Mouse (Mus musculus) left cerebral cortex, adult 6 months (tissue): Measurements from ENCODE around the gene Snx17. TPM values are rescaled to one million over a fixed set of nuclear protein-coding genes. Genes with fewer than 3 reads are reported as not detected.

Experiments used
- long read RNA-seq, 2 experiments: library from polyadenylated mRNA; unstranded; transcript quantifications; one replicate each; pipeline ENCODE4 v2.0.0; 2019 to 2020
- polyA plus RNA-seq: library from polyadenylated mRNA; unstranded; fragments of <200 nt; fragmentation: Nextera tagmentation; gene quantifications from 2 replicates; pipeline ENCODE4 v1.2.3, GENCODE M21; 2021

The Snx17 gene
- polyA plus RNA-seq: 86.9 and 116 TPM in 2 replicates
- long read RNA-seq, experiment 1, transcript Snx17-201 (15 exons, 2,018 nt): major isoform, 681 of 752 reads
- long read RNA-seq, experiment 1, partial matches to known transcripts: 25 of 752 reads
- long read RNA-seq, experiment 1, other reads (novel, unspliced or antisense): 44 of 752 reads
- long read RNA-seq, experiment 2, transcript Snx17-201 (15 exons, 2,018 nt): major isoform, 141 of 181 reads
- long read RNA-seq, experiment 2, partial matches to known transcripts: 32 of 181 reads
- long read RNA-seq, experiment 2, other reads (novel, unspliced or antisense): 6 of 181 reads

GRCm38 (mm10) chr5:31192939-31193630 is at the start of gene Snx17, which contains the start of gene Eif2b4:
Snx17 (plus strand) TSS chr5:31193227.
Eif2b4 (minus strand) TSS chr5:31193430.

GRCm38 (mm10) chr5:31154152-31154553 is 38.9 kb upstream of the Snx17 start, which contains the start of gene Mpv17:
Mpv17 (minus strand) TSS chr5:31154251.

GRCm38 (mm10) chr5:31179766-31180630 is 13.0 kb upstream of the Snx17 start, which contains the start of the genes Gm29609 and Gtf3c2:
Gm29609 (minus strand) TSS chr5:31179911.
Gtf3c2 (minus strand) TSS chr5:31180144.

GRCm38 (mm10) chr5:31201742-31202590 is 8.9 kb downstream of the Snx17 start, which contains the start of gene Zfp513:
Zfp513 (minus strand) TSS chr5:31202303.

GRCm38 (mm10) chr5:31220448-31221303 is 27.6 kb downstream of the Snx17 start, which contains the start of gene Ppm1g:
Ppm1g (minus strand) TSS chr5:31220687.

GRCm38 (mm10) chr5:31240637-31241521 is 47.9 kb downstream of the Snx17 start, which contains the start of the genes Nrbp1 and Gm9970:
Nrbp1 (plus strand) TSS chr5:31240864.
Gm9970 (minus strand) TSS chr5:31241232.

Other genes with a start within 250 kb of the Snx17 start
- gene Cgref1, start 247.6 kb upstream of the Snx17 start, polyA plus RNA-seq: 12.5 and 33.9 TPM in 2 replicates
- 52.2 and 64.1 TPM in 2 replicates for gene Preb, start 232.9 kb upstream of the Snx17 start, polyA plus RNA-seq
- gene Tcf23, start 224.6 kb upstream of the Snx17 start, polyA plus RNA-seq: 0.06 and 0.12 TPM in 2 replicates
- 160 and 215 TPM in 2 replicates for gene Atraid, start 144.9 kb upstream of the Snx17 start, polyA plus RNA-seq
- gene Slc5a6, start 144.3 kb upstream of the Snx17 start, polyA plus RNA-seq: 10.2 and 12.3 TPM in 2 replicates
- gene Cad, start 138.4 kb upstream of the Snx17 start, polyA plus RNA-seq: 1.8 and 2.1 TPM in 2 replicates
- not detected in 2 replicates for gene Dnajc5g, start 86.9 kb upstream of the Snx17 start, polyA plus RNA-seq
- 124 and 157 TPM in 2 replicates for gene Slc30a3, start 85.0 kb upstream of the Snx17 start, polyA plus RNA-seq
- 1.3 and 3.7 TPM in 2 replicates for gene Trim54, start 76.5 kb upstream of the Snx17 start, polyA plus RNA-seq
- 1.5 and 3.0 TPM in 2 replicates for gene Ucn, start 54.4 kb upstream of the Snx17 start, polyA plus RNA-seq
- gene Mpv17, start 39.0 kb upstream of the Snx17 start, polyA plus RNA-seq: 108 and 150 TPM in 2 replicates
- gene Gm29609, start 13.3 kb upstream of the Snx17 start, polyA plus RNA-seq: 1.6 and 3.7 TPM in 2 replicates
- 10.6 and 14.0 TPM in 2 replicates for gene Gtf3c2, start 13.1 kb upstream of the Snx17 start, polyA plus RNA-seq
- 33.7 and 35.8 TPM in 2 replicates for gene Eif2b4, start 203 bp downstream of the Snx17 start, polyA plus RNA-seq
- 1.3 and 11.3 TPM in 2 replicates for gene Zfp513, start 9.1 kb downstream of the Snx17 start, polyA plus RNA-seq
- gene Ppm1g, start 27.5 kb downstream of the Snx17 start, polyA plus RNA-seq: 74.2 and 79.4 TPM in 2 replicates
- 78.2 and 83.0 TPM in 2 replicates for gene Nrbp1, start 47.6 kb downstream of the Snx17 start, polyA plus RNA-seq
- not detected in 2 replicates for gene Gm9970, start 48.0 kb downstream of the Snx17 start, polyA plus RNA-seq
- 0.58 and 0.74 TPM in 2 replicates for gene Krtcap3, start 58.5 kb downstream of the Snx17 start, polyA plus RNA-seq
- 12.5 and 12.6 TPM in 2 replicates for gene Ift172, start 97.9 kb downstream of the Snx17 start, polyA plus RNA-seq
- gene Fndc4, start 102.9 kb downstream of the Snx17 start, polyA plus RNA-seq: 60.3 and 108 TPM in 2 replicates
- not detected in 2 replicates for gene Gckr, start 104.2 kb downstream of the Snx17 start, polyA plus RNA-seq